Mouse (Mus musculus) granulocyte monocyte progenitor cell, adult 5-6 weeks (primary cell): ENCODE data around the gene Ccdc134. TPM values are rescaled to one million over a fixed set of nuclear protein-coding genes. Genes with fewer than 3 reads are reported as not detected.

Source experiments
- total RNA-seq, 2 experiments: library from RNA; stranded (forward) in 1 of 2; stranded (reverse) in 1 of 2; fragments of 200-712, 200-1000 nt in 1 of 2; fragments of >200 nt in 1 of 2; fragmentation: Nextera tagmentation in 1 of 2; gene quantifications; 2 replicates each; pipeline ENCODE4 v1.2.3; 2014 to 2017

Gene Ccdc134
- total RNA-seq, 2 experiments from 2014 or later = 11.0 to 17.2 TPM

Other genes with a start within 250 kb of the Ccdc134 start
- 21.8 and 26.5 TPM in 2 replicates for gene Polr3h, start 201.7 kb upstream of the Ccdc134 start, total RNA-seq (2014; fragmentation: Nextera tagmentation)
- gene Polr3h, start 201.7 kb upstream of the Ccdc134 start, total RNA-seq (2017) = 46.6 and 51.2 TPM in 2 replicates
- not detected in 2 replicates for gene Csdc2, start 191.2 kb upstream of the Ccdc134 start, total RNA-seq (2014; fragmentation: Nextera tagmentation)
- not detected in 2 replicates for gene Csdc2, start 191.2 kb upstream of the Ccdc134 start, total RNA-seq (2017)
- 32.6 and 32.7 TPM in 2 replicates for gene Pmm1, start 167.0 kb upstream of the Ccdc134 start, total RNA-seq (2014; fragmentation: Nextera tagmentation)
- 19.5 and 21.2 TPM in 2 replicates for gene Pmm1, start 167.0 kb upstream of the Ccdc134 start, total RNA-seq (2017)
- not detected in 2 replicates for gene 1700029P11Rik, start 147.4 kb upstream of the Ccdc134 start, total RNA-seq (2014; fragmentation: Nextera tagmentation)
- gene 1700029P11Rik, start 147.4 kb upstream of the Ccdc134 start, total RNA-seq (2017) = not detected in 2 replicates
- gene Xrcc6, start 140.1 kb upstream of the Ccdc134 start, total RNA-seq (2014; fragmentation: Nextera tagmentation) = 104 and 120 TPM in 2 replicates
- 234 and 250 TPM in 2 replicates for gene Xrcc6, start 140.1 kb upstream of the Ccdc134 start, total RNA-seq (2017)
- gene Desi1, start 94.1 kb upstream of the Ccdc134 start, total RNA-seq (2014; fragmentation: Nextera tagmentation) = 26.3 and 34.9 TPM in 2 replicates
- 6.0 and 8.3 TPM in 2 replicates for gene Desi1, start 94.1 kb upstream of the Ccdc134 start, total RNA-seq (2017)
- gene Snu13, start 80.3 kb upstream of the Ccdc134 start, total RNA-seq (2014; fragmentation: Nextera tagmentation) = 254 and 268 TPM in 2 replicates
- 183 and 209 TPM in 2 replicates for gene Snu13, start 80.3 kb upstream of the Ccdc134 start, total RNA-seq (2017)
- not detected in 2 replicates for gene 4930407I10Rik, start 68.8 kb upstream of the Ccdc134 start, total RNA-seq (2014; fragmentation: Nextera tagmentation)
- not detected in 2 replicates for gene 4930407I10Rik, start 68.8 kb upstream of the Ccdc134 start, total RNA-seq (2017)
- gene Mei1, start 57.9 kb upstream of the Ccdc134 start, total RNA-seq (2014; fragmentation: Nextera tagmentation) = not detected in 2 replicates
- gene Mei1, start 57.9 kb upstream of the Ccdc134 start, total RNA-seq (2017) = not detected in 2 replicates
- gene Srebf2, start 19.3 kb downstream of the Ccdc134 start, total RNA-seq (2014; fragmentation: Nextera tagmentation) = 19.0 and 24.3 TPM in 2 replicates
- gene Srebf2, start 19.3 kb downstream of the Ccdc134 start, total RNA-seq (2017) = 16.5 and 17.5 TPM in 2 replicates
- gene Shisa8, start 84.9 kb downstream of the Ccdc134 start, total RNA-seq (2014; fragmentation: Nextera tagmentation) = not detected in 2 replicates
- not detected in 2 replicates for gene Shisa8, start 84.9 kb downstream of the Ccdc134 start, total RNA-seq (2017)
- gene Tnfrsf13c, start 96.4 kb downstream of the Ccdc134 start, total RNA-seq (2014; fragmentation: Nextera tagmentation) = 0.49 TPM in 1 of 2 replicates, not detected in the other
- gene Tnfrsf13c, start 96.4 kb downstream of the Ccdc134 start, total RNA-seq (2017) = 0.46 TPM in 1 of 2 replicates, not detected in the other
- 15.1 and 39.8 TPM in 2 replicates for gene Cenpm, start 116.8 kb downstream of the Ccdc134 start, total RNA-seq (2014; fragmentation: Nextera tagmentation)
- 21.9 and 22.0 TPM in 2 replicates for gene Cenpm, start 116.8 kb downstream of the Ccdc134 start, total RNA-seq (2017)
- not detected in 2 replicates for gene 1500009C09Rik, start 124.5 kb downstream of the Ccdc134 start, total RNA-seq (2014; fragmentation: Nextera tagmentation)
- not detected in 2 replicates for gene 1500009C09Rik, start 124.5 kb downstream of the Ccdc134 start, total RNA-seq (2017)
- 0.28 and 1.1 TPM in 2 replicates for gene Sept3, start 147.0 kb downstream of the Ccdc134 start, total RNA-seq (2014; fragmentation: Nextera tagmentation)
- 0.13 and 0.67 TPM in 2 replicates for gene Sept3, start 147.0 kb downstream of the Ccdc134 start, total RNA-seq (2017)
- gene Wbp2nl, start 171.0 kb downstream of the Ccdc134 start, total RNA-seq (2014; fragmentation: Nextera tagmentation) = 0.52 TPM in 1 of 2 replicates, not detected in the other
- gene Wbp2nl, start 171.0 kb downstream of the Ccdc134 start, total RNA-seq (2017) = not detected in 2 replicates
- 45.0 and 63.1 TPM in 2 replicates for gene Naga, start 211.0 kb downstream of the Ccdc134 start, total RNA-seq (2014; fragmentation: Nextera tagmentation)
- gene Naga, start 211.0 kb downstream of the Ccdc134 start, total RNA-seq (2017) = 34.0 and 50.4 TPM in 2 replicates
- gene Pheta2, start 211.0 kb downstream of the Ccdc134 start, total RNA-seq (2014; fragmentation: Nextera tagmentation) = 2.7 and 5.4 TPM in 2 replicates
- gene Pheta2, start 211.0 kb downstream of the Ccdc134 start, total RNA-seq (2017) = 1.9 and 4.1 TPM in 2 replicates
- gene Smdt1, start 211.0 kb downstream of the Ccdc134 start, total RNA-seq (2014; fragmentation: Nextera tagmentation) = 192 and 201 TPM in 2 replicates
- 84.4 and 94.6 TPM in 2 replicates for gene Smdt1, start 211.0 kb downstream of the Ccdc134 start, total RNA-seq (2017)
- 266 and 267 TPM in 2 replicates for gene Ndufa6, start 226.4 kb downstream of the Ccdc134 start, total RNA-seq (2014; fragmentation: Nextera tagmentation)
- gene Ndufa6, start 226.4 kb downstream of the Ccdc134 start, total RNA-seq (2017) = 173 and 202 TPM in 2 replicates